Mouse (Mus musculus) neural tube, embryonic 10.5 days (tissue): ENCODE measurements around the gene Cgnl1.

Experiments
- DNase-seq: peaks from one replicate; pipeline ENCODE4 v3.0.0-alpha.2; 2017; ENCODE audit warnings: low spot score; ENCODE audit errors: extremely low spot score

The Cgnl1 gene

GRCm38 (mm10) chr9:71768119-71768518 is 3.3 kb downstream of the Cgnl1 start:
- no peak for DNase-seq

DNA sequence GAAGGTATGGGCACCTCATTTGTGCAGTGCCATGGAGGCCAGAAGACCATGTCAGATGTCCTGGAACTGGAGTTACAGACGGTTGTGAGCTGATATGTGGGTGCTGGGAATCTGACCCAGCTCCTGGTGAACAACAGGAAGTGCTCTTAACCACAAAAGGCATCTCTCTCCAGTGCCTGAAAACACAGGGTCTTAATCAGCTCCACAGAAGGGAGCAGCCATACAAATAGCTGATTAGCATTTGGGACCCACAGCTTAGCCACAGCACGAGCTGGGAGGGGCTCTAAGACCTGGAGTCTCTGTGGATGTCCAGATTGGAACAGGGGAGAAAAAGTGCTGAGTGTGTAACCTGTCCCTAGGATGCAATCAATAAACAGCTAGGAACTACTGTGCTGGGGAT is 4.5 kb downstream of the Cgnl1 start:
- DNase-seq: no peak

DNA sequence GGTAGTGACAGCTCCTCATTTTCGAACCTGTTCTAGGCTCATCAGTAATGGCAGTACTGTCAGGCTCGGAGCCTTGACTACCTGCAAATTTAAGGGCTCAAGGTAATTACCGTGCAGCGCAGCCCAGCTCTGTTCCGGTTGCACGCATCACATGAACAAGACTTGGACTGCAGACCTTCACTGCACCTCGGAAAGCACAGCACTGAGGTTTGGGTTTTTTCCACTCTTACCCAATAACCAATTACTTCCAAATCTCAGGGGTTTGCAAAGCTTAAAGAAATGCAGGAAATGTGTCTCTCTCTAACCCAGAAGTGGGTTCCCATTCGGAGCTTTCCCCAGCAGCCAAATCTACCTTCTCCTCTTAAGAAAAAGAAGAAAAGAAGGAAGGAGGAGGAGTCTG is 5.1 kb downstream of the Cgnl1 start:
- DNase-seq: no peak

- no peak for DNase-seq
These were observed 6.9 kb downstream of the Cgnl1 start for GRCm38 (mm10) chr9:71764551-71764950.

- no peak for DNase-seq
These were observed 8.1 kb downstream of the Cgnl1 start for GRCm38 (mm10) chr9:71763273-71763672.

DNA sequence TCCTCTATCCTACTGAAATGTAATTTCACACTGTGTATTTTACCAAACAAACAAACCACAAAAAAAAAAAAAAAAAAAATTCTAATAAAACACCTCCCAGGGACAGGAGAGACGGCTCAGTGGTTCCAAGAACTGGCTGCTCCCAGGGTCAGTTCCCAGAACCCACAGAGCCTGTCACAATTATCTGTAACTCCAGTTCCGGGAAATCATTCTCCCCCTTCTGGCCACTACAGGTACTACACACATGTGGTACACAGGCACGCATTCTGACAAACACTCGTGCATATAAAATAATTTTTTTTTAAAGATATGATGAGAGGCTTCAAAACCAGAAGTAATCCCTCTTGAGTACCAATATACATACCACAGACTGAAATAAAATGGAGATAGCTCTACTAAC is 9.7 kb downstream of the Cgnl1 start:
- DNase-seq: no peak

GRCm38 (mm10) chr9:71760518-71761141 is 10.8 kb downstream of the Cgnl1 start:
- DNase-seq: peak; percentile 28

DNA sequence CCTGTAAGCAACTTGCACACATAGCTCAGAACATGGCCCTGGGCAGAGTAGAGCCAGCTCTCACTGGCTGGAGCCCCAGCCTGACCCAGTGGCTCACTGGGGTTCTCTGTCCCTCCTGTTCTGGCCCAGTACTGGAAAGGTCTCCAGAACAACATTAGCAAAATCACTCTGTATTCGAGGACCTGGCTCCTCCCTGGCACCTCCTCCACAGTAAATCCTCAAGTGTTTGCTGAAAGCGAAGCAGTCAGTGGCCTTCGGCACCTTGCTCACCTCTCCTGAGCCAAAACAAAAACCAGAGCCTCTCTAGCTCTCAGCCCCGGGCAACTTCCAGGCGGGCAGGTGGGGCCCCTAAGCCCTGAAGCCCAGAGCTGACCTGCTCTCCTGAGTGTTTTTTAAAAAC is 11.5 kb downstream of the Cgnl1 start:
- DNase-seq: no peak

DNA sequence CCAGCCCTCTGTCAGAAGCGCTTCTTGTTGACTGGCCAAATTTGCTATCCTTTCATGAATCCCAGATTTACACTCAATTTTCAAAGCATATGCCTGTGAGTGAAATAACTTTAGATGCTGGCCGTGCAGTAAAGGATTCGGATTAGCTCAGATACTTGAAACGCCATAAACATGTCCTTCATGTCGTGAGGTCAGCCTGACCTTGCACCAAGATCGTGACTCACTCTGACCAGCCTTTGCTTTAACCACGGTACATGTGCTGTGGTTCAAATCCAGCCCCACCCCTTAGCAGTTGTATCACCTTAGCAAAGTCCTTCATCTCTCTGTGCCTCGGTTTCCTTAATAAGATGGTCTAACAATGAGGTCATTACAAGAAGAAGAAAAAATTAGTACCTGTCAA is 14.0 kb downstream of the Cgnl1 start:
- DNase-seq: no peak

DNA sequence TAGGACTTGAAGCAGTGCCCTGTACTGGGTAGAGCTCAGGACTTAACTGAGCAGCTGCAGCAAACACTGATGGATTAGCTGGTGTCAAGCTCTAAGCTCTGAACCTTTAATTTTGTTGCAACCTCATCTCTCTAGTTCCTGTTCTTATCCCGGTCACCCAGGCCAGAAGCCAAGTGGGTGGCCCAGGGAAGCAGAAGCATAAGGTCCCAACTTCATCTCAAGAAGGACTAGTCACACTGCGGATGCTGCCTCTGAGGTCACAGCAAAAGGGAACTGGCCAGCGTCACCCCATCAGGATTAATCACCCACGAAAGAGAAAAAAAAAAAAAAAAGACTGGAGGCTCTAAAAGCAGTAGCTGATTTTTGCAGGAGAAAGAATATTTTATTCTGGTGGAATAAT is 14.5 kb downstream of the Cgnl1 start:
- no peak for DNase-seq

GRCm38 (mm10) chr9:71753981-71754380 is 17.4 kb downstream of the Cgnl1 start:
- DNase-seq: no peak

GRCm38 (mm10) chr9:71753529-71753928 is 17.9 kb downstream of the Cgnl1 start:
- DNase-seq: no peak

GRCm38 (mm10) chr9:71753117-71753516 is 18.3 kb downstream of the Cgnl1 start:
- DNase-seq: no peak

- DNase-seq: no peak
These were observed 21.3 kb downstream of the Cgnl1 start for GRCm38 (mm10) chr9:71750015-71750672.

GRCm38 (mm10) chr9:71746405-71746804 is 25.0 kb downstream of the Cgnl1 start:
- DNase-seq: no peak

GRCm38 (mm10) chr9:71738081-71738930 is 33.1 kb downstream of the Cgnl1 start:
- no peak for DNase-seq

- no peak for DNase-seq
These were observed 34.0 kb downstream of the Cgnl1 start for GRCm38 (mm10) chr9:71737257-71738023.

DNA sequence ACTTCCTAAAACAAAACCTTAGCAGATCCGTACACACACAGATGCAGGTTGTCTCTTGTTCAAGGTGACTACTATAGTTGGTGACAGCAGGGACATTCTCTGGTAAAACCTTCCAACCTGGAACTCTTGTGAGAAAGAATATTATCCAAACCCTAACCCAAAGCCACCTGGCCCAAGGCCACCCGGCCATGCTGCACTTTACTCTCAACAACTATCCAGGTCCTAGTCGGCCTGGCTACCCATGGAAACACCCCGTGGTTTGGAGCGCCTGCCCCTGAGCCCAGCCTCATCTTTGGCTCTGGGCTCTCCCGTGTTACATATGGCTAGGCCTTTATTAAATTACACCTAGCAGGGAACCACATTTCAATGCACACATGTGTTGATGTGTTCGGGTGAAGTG is 35.5 kb downstream of the Cgnl1 start:
- no peak for DNase-seq

DNA sequence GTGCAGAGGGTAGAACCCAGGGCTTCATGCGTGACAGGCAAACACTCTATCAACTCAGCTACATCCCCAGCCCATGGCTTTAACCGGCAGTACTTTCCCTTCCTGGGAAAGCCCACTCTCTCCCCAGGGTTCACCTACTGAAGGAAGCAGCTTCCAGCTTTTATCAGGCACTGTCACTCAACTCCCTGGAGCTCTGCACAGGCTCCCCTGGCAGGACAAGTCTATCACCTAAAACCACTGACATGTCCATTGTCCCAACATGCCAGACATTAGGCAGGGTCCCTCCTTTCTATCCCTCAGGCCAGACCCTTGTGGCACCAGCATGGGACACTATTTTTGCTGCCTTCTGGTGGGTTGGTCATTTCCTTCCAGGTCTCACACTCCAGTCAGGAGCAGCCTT is 37.8 kb downstream of the Cgnl1 start:
- DNase-seq: no peak

DNA sequence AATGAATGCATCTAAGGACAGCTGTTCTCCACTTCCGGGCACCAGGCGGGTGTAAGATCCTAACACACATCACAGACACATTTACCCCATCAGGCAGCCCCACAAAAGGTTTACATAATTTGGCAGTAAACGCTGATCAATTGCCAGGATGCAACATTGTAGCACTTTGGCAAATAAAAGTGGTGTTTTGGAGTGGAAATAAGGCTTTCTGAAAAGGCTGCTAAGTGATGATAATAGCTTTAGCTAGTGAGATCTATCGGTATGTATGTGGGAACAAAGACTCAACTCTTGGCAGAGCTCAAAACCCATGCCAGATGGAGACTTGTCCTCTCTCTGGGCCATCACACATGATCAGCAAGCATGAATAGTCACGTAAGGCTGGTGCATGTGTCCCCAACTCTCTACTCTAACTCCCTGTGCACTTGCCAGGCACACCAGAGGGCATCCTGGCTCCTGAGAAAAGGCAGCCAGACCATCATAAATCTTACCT is 42.5 kb downstream of the Cgnl1 start:
- no peak for DNase-seq

DNA sequence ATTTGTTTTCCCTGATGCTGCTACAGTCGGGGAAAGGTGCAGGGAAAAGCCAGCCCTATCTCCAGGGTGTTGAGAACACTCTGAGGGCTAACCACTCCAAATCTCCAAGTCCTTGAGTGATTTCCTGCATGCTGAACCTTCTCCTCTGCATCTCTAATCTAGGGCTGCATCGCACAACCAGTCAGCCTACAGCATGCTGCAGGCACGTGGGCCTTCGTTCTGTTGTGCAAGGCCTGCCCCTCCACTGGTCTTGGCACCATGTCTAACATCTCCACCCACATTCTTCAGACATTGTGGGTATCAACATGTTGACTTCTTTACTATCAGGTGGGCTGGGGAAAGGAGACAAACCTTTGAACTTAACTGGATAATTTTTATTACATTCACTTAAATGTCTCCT is 44.2 kb downstream of the Cgnl1 start:
- no peak for DNase-seq

- no peak for DNase-seq
These were observed 45.3 kb downstream of the Cgnl1 start for GRCm38 (mm10) chr9:71726121-71726520.
